Mouse (Mus musculus): ENCODE measurements around the gene Mrps10.

DNA sequence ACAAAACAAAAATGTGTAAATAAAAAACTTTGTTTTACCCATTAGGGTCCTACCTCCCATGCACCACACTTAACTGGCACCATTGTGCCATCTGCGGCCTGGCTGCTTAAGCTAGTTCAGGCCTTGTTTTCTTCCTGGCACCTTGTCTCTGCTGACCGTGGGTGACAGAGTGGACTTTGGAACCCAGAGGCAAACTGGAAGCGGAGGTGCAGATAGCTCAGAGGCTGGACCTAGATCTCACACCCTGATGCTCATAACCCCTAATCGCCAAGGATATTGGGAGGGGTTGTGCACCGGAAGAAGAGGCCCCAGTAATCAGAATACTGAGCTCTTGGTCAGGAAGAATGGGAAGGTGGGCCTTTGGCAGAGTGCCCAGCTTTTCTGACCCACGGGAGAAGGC is 55.5 kb downstream of the Mrps10 start:
- TF ChIP-seq GATA1 (IDR thresholded peaks at IDR 0.05; ENCODE audit: borderline replicate concordance, low read length) (no peak), FLI1 (IDR thresholded peaks at IDR 0.05; ENCODE audit: low read length) (no peak)
